Mouse (Mus musculus): ENCODE results near the gene Il4.
A peak's percentile ranks its signal among the peaks of the same experiment; 100 is the strongest.

Gene Il4

DNA sequence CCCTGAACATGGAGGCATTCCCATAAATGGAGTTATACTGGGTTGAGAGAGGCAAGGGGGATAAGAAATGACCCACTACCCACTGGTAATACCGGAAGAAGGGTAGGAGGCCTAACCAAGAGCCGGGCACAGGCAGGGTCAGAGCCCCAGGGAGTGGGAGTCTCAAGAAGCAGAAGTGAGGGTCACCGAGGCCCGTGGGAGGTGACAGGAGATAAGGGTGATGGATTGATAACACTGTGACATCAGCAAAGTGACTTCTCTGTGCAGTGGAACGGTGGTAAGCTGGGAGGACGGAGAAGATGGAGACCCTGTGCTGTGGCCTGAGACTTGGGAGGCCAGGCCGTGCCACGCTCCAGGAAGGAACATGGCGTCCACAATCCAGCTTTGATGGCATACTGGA, 5.1 kb upstream of the Il4 start:
- DNase-seq (ENCODE audit: low spot score) = no peak

DNA sequence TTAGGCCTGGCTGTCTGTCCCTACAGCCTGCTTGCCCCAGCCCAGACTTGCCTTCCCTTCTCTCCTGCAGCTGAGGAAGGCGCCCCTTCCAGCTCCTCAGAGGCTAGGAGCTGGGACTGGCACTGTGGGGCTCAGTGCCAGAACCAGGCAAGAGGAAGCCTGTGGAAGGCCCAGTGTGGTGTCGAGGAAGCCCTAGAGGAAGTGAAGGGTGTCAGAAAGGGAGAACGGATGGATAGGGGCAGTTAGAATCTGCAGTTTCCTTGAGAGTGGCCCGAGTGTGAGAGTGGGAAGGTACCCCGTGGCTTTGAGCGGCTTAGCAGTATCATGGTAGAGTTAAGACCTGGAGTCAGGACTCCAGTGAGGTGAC, 4.0 kb upstream of the Il4 start:
- DNase-seq (ENCODE audit: low spot score) = no peak

DNA sequence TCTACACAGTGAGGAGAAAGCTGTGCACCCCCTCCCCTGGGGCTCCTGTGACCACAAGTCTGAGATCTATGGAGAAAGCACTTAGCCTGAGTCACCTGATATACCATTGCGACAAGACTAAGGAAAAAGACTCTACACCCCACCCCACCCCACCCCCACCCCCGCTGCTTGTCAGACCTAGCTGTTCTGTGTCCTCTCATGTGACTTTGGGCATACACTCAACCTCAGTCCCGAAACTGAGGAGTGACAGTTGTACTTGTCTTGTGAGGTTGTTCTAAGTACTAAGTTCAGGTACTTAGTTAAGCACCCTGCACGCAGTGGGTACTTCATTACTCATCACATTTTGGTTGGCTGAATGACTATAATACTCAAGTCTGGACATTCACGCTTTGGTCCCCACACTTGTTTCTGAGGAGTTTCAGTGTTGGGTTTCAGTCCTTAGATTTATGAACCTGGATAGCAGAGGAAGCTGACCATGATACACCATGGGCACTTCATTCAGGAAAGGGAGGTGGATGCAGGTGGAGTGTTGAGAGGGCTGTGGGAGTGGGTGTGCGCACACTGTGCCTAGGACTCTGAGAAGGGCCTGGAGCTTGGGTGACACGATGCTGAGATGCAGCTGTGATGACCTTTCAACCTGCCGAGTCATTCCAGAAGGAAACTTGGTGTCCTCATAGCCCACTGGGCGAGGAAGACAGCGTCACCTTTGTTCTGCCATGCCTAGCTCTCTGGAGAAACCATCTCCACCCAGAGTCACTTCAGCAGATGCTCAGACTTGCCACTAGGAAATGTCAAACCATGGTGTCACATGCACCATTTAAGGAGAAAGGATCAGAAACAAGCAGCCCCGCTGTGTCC, 3.3 kb upstream of the Il4 start:
- DNase-seq (ENCODE audit: low spot score) = no peak

DNA sequence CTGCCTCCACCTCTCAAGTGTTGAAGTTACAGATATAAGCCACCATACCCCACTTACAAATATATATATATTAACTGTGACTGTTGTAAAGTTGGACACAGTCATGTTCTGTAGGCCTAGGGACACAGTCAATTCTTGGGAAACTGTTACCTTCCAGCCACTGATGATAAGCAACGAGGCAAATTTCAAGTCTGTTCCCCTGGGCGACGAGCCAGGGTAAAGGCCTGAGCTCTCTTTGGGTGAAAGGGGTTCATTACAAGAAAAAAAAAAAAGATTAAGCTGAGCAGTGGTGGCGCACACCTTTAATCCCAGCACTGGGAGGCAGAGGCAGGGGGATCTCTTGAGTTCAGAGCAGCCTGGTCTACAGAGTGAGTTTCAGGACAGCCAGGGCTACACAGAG, 1.6 kb upstream of the Il4 start:
- DNase-seq (ENCODE audit: low spot score) = no peak

DNA sequence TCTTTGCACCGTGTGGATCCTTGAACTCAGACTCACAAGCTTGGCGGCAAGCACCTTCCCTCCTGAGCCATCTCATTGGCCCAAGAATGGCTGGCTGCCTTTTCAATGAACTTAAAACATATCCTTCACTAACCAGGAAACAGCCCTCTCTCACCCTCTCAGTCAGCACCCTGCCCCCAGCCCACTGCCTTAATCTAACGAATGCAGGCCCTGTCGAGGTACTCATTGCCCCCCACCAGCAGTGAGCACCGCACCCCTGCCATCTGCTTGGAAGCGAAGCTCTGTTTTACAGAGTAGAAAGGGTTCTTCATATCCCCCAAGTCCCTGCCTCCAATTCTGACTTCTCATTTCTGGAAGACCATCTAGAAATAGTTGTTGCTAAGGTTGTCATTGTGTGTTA, 959 bp upstream of the Il4 start:
- DNase-seq (ENCODE audit: low spot score) = no peak

DNA sequence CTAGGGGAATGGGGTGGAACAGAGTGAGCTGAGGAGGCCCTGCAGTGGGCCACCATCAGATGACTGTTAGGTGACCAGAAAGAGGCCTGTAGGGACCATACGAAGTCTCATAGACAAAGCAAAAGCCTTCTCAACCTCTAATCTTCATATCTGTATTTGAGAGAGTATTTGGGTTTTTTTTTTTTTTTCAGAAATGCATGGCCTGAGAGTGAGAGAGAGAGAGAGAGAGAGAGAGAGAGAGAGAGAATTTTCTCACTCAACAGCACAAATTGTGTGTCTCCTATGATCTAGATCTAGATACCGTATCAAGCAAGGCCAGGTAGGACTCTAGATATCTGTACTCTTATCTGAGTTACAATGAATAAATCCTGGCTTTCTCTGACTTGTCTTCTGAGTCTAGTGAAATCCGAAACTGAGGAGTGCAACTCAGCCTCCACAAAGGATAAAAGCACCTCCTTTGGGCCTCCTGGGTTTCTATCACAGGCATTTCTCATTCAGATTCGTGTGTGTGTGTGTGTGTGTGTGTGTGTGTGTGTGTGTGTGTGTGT, 833 bp downstream of the Il4 start:
- no peak for DNase-seq (ENCODE audit: low spot score)

DNA sequence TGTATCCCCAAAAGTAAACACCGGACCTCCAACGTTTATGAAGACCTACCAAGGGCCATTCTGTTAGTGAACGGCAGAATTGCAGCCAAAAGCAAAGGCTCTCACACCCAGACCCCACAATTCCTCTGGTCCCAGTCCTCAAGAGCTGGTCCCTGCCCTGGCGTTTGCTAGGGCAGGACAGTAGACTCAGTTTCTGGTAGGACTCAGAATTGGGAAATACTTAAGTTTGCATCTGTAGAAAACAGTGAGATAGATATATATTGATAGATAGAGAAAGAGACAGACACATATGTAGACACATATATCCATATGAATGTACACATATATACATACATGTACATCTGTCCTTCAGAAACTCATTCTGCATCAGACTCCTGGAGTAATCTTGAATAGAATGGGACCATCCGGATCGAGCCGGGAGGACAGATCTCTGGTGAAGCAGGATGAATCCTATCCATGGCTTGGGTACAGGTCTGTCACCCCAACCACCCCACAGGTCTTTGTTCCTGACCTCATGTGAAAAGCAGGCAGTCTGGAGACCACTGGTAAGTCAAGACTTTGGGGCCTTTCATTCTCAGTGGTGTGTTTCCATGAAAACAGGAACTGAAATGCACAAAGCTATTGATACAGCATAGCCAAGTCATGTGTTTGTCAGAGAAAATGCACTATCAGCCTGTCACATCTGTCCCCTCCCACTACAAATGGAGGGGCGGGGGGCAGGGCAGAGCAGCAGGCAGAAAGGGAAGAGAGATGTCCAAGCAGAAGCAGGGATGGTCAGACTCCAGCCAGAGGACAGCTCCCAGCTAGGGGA, 1.5 kb downstream of the Il4 start:
- no peak for DNase-seq (ENCODE audit: low spot score)

DNA sequence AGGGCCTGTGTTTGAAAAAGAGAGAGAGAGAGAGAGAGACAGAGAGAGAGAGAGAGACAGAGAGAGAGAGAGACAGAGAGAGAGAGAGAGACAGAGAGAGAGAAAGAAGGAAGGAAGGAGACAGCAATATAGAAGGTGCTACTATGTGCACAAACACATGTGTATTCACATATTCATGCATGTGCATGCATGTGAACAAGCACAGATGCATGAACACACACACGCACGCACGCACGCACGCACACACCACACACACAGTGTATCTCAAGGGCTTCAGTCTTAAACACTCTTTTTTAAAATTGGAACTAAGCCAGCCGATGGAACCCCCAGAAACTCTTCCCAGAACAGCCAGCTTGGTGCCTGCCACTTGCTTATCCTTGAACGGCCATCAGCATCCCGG, 2.9 kb downstream of the Il4 start:
- no peak for DNase-seq (ENCODE audit: low spot score)

DNA sequence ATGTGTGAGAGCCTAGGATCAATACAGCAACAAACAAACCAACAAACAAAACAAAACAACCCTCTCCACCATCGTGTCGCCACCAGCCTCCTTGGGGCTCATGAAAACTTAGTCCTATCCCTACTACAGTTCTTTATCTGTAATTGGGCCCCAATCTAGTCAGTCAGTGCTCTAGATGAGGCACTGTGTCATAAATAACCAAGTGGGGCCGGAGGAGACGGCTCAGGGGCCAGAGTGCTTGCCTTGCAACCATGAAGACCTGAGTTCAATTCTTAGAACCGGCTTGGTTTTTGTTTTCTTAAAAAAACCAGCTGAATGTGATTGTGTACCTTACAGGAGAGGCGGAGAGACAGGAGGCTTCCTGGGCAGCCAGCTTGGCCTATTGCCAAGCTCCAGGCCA, 3.3 kb downstream of the Il4 start:
- no peak for DNase-seq (ENCODE audit: low spot score)

DNA sequence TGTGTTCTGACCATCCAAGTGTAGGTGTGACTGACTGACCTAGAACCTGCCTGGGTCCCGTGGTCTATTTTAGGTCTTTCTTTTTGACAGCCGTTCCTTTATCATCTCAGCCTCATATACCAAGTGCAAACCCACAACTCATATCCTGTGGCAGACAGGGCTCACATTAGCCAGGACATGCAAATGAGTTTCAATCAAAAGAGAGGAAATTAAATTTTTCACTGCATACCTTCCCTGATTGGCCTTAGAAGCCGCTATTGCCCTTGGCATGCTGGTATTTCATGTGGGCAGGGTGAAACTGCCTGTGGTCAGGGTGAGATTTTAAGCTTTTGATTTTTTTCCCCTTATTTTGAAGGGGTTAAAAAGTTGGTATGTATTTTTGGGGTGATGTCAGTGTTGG, 8.8 kb downstream of the Il4 start:
- DNase-seq (ENCODE audit: low spot score) = no peak

DNA sequence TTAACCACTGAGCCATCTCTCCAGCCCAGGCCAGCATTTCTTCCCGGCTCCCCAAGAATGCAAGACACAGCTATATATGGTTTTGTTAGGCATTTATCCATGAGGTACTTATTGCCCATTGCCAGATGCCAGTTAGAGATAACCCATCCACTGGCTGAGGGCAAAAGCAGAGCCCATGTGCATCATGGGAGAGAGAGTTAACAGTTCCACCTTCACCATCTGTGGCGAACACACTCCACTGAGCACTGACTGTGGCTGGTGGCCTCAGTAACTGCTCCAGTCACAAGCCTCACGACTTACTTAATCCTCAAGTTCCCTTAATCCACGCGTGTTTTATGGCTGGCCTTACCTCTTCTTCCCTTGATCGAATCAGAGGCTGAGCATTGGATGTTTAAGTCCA, 9.2 kb downstream of the Il4 start:
- no peak for DNase-seq (ENCODE audit: low spot score)

DNA sequence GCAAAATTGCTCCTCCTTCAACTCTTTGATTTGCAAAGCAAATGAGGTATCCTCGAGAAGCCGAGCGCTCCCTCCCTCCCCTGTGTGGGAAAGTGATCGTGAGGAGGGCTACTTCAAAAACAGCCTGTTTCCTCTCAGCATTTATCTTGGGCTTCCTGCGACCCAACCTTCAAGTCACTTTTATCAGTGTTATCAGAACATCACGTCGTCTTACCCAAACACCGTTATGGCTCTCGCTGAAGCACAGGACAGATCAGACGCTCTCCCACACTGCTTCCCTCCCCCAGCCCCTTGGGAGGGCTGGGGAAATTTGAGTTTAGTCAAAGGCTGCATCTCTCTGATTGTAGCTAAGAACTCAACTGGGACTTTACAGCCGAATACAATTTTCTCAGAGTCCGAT, 12.9 kb downstream of the Il4 start:
- DNase-seq (ENCODE audit: low spot score) = no peak

DNA sequence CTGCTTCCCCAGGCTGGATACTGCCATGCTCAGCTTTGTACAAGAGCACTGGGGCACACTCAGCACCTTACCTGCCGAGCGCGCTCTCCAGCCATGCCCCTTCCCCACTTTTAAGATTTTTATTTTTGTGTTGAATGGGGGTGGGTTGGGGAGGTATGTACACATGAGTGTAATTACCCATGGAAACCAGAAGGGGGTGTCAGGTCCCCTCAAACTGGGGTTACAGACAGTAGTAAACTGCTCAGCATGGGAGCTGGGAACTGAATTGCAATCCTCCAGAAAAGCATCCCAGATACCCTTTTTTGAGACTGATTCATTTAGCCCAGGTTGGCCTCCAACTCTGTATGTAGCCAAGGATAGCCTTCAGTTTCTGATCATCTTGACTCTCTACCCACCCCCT, 13.5 kb downstream of the Il4 start:
- DNase-seq (ENCODE audit: low spot score) = no peak

DNA sequence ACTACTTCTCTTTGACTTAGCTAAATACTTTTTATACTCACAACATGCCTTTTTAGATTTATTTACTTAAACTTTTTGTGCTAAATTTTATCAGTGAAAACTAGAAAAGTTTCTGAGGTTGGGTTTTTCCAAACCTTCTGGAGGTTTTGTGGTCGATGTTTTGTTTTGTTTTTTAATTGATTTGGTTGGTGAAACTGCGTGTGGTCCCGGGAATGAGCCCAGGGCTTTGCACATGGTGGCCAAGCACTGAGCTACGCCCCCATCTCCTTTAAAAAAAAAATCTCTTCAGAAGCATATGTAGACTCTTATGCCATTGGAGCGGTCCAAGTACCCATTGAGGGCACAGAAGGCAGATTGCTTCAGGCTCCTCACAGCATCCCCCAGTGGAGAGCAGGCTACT, 27.4 kb downstream of the Il4 start:
- DNase-seq (ENCODE audit: low spot score) = no peak

DNA sequence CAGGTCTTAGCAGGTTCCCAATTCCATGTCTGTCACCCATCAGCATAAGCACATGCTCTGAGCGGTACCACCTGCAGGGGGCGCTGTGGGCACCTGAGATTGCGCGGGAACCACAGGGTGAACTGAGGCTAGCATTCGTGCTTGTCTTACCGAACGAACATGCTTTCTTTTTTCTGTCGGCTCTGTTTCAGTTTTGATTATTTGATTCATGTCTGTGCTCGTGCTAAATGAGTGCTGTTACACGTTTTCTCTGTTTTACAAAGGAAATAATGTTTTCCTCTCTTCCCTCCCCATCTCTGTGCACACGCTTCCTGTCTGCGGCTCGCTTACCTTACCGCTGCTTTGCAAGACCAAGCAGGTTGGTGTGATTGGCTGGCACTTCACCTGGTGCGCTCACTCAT, 28.1 kb downstream of the Il4 start:
- DNase-seq (ENCODE audit: low spot score) = peak; percentile 29

DNA sequence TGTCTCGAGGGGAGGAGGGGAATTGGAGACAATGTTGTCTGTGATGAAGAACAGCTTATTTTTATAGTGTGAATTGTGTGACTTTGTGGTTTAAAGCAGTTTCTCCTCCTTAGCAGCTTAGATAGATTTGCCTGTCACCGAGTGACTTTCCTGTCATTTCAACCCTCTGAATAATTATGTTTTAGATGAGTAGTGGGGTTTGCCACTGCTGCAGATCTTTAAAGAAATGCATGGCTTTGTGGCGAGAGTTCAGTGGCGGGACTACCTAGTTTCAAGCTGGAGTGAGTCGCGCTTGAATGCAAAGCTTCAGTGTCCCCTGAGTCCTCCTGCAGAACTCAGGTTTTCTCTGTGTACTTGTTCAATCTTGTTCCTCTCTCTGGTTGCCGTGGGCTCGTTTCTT, 30.2 kb downstream of the Il4 start:
- no peak for DNase-seq (ENCODE audit: low spot score)

DNA sequence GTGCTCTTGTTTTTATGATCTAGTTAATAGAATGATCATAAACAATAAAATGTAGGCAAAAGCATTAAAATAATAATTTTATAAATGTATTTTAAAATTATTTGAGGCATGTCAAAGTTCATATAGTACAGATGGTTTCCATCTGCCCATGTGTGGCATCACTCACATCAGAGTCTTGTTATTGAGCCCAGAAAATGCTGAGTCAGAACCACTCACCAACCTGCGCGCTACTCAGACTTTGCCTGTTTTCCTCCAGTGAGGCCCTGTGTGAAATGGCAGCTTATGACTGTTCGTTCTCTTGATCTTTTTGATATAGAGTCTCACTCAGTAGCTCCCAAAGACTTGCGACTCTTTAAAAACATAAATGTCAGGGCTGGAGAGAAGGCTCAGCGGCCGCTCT, 33.0 kb downstream of the Il4 start:
- DNase-seq (ENCODE audit: low spot score) = no peak

DNA sequence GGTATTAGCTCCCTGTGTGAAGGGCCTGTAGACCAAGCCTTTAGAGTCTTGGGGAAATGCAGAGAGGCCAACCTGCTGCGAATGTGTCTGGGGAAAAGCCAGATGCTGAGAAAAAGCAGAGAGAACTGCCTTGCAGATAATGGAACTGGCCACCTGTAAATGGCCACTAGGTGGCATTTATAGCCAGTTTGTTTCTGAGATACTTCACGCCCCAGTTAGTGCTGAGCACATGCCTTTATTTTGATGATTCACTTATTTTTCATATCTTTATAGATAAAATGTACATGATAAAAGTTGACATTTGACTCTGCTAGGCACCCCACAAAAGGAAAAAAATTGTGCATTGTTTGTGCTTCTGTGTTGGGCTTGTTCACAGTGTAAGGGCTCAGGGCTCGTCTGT, 33.6 kb downstream of the Il4 start:
- DNase-seq (ENCODE audit: low spot score) = no peak

DNA sequence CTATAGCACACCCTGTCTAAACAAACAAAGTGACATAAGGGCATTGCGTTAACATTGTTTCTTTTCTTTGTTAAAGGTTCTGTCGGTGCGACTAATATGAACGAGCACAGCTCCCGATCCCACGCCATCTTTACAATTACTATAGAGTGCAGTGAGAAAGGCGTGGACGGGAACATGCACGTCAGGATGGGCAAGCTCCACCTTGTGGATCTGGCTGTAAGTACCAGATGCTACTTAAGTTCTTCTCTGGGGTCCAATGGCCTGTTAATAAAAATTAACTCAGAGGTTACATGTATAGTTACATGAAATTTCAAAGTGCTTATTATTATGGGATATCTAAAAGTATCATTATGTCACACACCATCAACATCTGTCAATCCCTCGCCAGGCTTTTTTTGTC, 35.3 kb downstream of the Il4 start:
- DNase-seq (ENCODE audit: low spot score) = no peak

DNA sequence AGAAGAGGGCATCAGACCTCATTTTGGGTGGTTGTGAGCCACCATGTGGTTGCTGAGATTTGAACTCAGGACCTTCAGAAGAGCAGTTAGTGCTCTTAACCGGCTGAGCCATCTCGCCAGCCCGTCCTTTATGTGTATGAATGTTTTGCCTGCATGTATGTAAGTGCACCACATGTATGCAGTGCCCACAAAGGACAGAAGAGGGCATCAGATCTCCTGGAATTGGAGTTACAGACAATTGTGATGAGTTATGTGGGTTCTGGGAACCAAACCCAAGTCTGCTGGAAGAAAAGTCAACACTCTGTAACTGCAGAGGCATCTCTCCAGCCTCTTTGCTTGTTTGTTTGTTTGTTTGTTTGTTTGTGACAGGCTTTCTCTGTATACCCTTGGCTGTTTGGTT, 37.9 kb downstream of the Il4 start:
- DNase-seq (ENCODE audit: low spot score) = no peak

DNA sequence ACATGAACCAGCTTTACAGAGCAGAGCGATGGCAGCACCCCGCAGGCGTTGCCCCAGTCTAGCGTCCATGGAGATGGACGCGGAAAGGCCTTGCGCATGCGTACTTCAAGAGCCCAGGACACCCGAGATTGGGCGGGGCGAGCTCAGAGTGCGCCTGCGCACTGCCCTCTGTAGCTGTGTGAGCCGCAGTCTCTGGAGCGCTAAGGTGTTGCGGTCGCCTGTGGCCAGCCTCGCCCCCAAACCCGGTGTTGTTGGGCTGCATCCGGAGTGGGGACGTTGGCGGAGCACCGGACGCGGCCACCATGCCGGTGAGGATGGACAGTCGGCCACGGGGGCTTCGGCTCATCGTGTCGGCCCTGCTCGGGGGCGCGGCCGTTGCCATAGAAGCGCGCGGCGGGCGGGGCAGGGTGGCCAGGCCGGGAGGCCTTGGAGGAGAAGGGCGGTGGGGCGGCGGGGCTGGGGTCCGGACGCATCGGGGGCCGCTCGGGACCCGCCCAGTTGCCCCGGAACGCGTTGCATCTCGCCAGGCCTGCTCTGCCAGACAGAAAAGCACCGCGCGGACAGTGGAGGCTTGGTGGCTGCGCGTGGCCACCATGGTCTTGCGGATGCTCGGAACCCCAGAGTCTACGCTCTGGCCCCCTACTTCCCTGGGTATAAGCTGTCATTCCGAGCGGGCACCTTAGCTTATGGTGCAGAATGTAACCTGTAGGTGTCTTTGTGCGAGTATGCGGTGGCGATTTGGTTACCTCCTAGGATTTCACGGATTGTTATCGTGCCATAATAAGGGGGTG, 51.0 kb downstream of the Il4 start, which contains the start of gene Kif3a:
Kif3a (plus strand) TSS at position 156 of the 791 bp plus-strand sequence.
- peak; percentile 95 for DNase-seq (ENCODE audit: low spot score)

DNA sequence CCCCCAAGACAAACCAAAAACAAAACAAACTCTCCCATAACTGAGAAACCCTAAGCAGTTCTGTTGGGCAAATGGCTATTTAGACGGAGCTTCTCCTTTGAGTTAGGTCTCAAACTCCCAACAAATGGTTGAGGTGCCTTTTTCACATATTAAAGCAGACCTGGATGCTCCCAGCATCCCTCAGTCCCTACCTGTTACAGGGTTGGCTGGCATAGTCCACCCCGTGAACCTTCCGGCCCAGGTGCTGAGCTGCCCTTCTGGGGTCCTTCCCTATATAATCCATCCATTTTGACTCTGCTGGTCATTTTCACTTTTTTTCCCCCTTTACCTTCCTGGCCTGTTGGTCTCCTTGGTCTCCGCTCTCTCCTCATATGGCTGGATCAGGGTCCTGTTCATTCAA, 51.8 kb downstream of the Il4 start:
- no peak for DNase-seq (ENCODE audit: low spot score)
